11 mouse cellular contexts compared by ENCODE assay signal in genomic region chr6:95709531-95709930, GRCm38 (mm10).
"Had no signal": no experiment of that assay in that cellular context is flagged by ENCODE, and none has a peak within 500 bp of the region (broad histone marks: within the 10 kb centered on the region; RNA-seq: fewer than 3 reads in every experiment).

No protein-coding gene starts in this region.

- H3K36me3 ChIP-seq: kidney, embryonic 15.5 days; limb, embryonic 15.5 days; midbrain, embryonic 13.5 days; stomach, embryonic 15.5 days had no signal

- H3K9ac ChIP-seq: kidney, embryonic 15.5 days; limb, embryonic 15.5 days; liver, embryonic 14.5 days; midbrain, embryonic 13.5 days; stomach, embryonic 15.5 days had no signal

- H3K27me3 ChIP-seq: kidney, embryonic 15.5 days; limb, embryonic 15.5 days; midbrain, embryonic 13.5 days; stomach, embryonic 15.5 days had no signal

- DNase-seq: lung, postnatal 36 days; right cerebral cortex, postnatal 14 days; thymus, adult 2 months; thymus, postnatal 36 days had no signal

- H3K4me3 ChIP-seq: kidney, embryonic 15.5 days; left cerebral cortex, adult 2 months; limb, embryonic 15.5 days; midbrain, embryonic 13.5 days; stomach, embryonic 15.5 days had no signal

- H3K27ac ChIP-seq: left cerebral cortex, adult 2 months; limb, embryonic 15.5 days; liver, embryonic 14.5 days; midbrain, embryonic 13.5 days; stomach, embryonic 15.5 days had no signal

- H3K4me2 ChIP-seq: kidney, embryonic 15.5 days; limb, embryonic 15.5 days; midbrain, embryonic 13.5 days; stomach, embryonic 15.5 days had no signal

- ATAC-seq: lung, postnatal 0 days; midbrain, embryonic 13.5 days had no signal

- H3K9me3 ChIP-seq: kidney, embryonic 15.5 days; limb, embryonic 15.5 days; midbrain, embryonic 13.5 days; stomach, embryonic 15.5 days had no signal

- H3K4me1 ChIP-seq: midbrain, embryonic 13.5 days had no signal
